Mouse (Mus musculus): ENCODE measurements around the gene Slain2.
"Not testable (repeated sequence)": the region's sequence is repeated elsewhere in the genome, so short reads cannot be mapped to it uniquely, and the experiment has no call there.

The Slain2 gene

DNA sequence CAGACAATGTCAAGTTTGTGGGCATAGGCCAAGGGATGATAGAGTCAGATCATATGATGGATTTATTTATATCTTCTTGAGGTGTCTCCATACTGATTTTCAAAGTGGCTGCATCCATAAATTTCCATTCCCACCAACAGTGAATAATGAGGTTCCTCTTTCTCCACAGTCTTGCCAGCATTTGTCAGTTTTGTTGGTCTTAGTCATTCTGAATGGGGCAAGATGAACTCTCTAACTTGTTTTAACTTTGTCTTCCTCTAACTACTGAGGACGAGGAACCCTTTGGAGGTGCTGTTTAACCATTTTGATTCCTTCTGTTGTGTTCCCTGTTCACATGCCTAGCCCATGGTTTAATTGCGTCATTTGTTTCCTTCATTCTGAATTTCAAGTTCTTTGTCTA lies 36.1 kb downstream of the Slain2 start:
- no peak for DNase-seq (ENCODE audit: low spot score in 2 of 2)

DNA sequence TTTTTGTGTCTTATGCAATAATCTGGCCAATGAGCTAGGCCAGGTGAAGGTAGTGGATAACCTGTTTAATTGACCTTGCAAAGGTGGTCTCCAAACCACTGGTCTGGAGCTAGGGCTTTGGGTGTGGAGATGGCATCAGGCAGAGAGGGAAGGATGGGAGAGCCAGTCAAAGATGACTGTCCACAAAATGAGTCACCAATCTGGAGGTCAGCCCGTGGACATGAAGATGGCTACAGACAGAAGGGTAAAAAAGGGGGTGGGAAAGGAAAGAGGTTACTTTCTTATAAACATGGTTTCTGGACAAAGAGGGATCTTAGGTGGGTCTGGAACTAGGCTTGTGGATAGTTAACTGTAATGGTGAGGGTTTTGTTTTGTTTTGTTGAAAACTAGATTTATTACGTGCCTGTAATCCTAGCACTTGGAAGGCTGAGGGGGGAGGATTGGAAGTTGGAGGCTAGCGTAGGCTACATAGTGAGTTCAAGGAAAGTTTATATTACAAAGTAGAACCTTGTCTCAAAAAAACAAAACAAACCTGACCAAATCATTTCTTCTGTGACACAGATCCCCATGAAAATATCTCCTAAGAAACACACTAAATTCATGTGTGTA lies 40.0 kb downstream of the Slain2 start:
- no peak for DNase-seq (ENCODE audit: low spot score in 2 of 2)

DNA sequence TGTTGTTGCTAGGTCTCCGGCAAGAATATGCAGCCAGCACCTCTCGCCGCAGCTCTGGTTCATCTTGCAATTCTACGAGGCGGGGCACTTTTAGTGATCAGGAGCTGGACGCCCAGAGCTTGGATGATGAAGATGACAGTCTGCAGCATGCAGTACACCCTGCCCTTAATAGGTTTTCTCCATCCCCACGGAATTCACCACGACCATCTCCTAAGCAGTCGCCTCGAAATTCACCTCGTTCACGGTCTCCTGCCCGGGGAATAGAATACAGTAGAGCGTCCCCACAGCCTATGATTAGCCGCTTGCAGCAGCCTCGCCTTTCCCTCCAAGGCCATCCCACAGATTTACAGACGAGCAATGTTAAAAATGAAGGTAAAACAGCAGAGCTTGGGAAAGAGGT lies 43.2 kb downstream of the Slain2 start:
- DNase-seq (ENCODE audit: low spot score in 2 of 2) = no peak

DNA sequence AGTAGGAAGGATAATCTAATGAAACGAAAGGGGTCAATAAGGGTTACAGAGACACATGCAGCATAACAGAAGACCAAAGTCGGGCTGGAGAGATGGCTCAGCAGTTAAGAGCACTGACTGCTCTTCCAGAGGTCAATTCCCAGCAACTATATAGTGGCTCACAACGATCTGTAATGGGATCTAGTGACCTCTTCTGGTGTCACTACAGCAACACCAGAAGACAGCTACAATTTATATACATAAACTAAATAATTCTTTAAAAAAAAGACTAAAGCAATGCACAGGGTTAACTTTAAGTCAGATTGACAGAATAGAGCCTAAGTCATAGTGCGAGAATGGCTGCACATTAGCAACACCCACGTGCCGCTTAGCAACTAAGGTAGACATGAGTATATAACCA lies 46.0 kb downstream of the Slain2 start:
- DNase-seq (ENCODE audit: low spot score in 2 of 2) = no peak

DNA sequence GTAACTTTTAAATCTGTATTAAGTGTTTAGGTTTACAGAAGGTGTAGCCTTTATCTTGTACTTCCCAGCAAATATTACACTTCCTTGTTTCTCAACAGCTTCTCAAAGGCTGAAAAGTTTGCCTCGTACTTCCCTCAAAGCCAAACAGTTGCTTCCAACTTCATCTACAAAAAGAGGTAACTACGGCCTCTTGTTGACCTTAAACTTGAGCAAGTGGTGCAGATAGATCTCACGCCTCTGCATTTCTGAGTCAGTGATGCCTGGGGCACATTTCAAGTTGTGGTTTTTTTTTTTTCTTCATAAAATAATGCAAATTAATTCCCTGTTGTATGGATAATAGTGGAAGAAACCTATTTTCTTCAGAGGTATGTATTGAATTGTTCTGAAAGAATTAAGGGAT lies 51.6 kb downstream of the Slain2 start:
- no peak for DNase-seq (ENCODE audit: low spot score in 2 of 2)

DNA sequence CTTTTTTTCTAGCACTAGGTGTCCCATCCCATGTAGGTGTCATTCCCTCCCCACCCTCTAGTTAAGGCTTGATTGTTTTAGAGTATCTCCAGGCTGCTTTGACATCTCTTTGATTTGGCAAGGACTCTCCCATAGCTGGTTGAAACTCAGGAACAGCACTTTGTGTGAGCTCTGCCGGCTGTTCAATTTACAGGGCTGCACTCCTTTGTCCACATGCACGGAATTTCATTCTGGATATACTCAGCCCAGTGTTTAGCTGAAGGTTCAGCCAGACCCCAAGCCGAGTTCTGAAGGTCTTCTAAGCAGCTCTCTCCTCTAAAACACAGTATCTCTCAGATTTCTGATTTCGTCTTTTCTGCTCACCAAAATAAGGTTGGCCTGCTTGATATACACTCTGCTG lies 58.3 kb downstream of the Slain2 start:
- DNase-seq (ENCODE audit: low spot score in 2 of 2) = no peak

DNA sequence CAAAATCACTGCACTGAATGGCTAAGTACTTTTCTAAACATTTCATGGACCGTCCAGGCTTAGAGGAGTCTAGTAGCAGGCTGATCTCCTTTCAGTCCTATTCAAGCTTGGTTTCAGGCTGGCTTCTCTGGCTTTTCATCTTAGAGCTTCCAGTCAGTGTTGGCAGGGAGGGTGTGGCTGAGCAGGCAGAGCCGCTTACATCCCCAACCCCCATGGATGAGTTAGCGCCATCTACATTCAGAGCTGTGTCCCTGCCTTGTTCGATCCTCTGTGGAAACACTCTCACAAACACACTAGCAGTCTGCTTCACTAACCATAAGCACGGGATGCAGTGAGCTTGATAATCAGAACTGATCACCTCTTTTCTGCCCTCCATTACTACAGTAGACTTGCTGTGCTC lies 58.8 kb downstream of the Slain2 start:
- DNase-seq (ENCODE audit: low spot score in 2 of 2) = no peak

DNA sequence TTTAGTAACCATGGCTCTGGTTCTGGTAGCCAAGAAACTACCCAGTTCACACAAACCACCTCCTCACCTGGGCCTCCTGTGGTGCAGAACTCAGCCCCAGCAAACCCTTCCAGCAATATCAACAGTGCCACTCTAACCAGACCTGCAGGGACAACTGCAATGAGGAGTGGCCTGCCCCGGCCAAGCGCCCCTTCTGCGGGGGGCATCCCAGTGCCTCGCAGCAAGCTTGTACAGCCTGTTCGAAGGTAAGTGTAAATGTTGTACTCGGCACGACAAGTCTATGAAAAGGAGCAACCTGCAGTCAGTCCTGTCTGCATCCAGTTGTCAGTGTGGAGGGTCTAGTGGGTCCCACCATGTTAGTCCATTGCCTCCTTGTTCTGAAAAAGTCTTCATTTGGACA lies 60.5 kb downstream of the Slain2 start, which contains the start of gene Gm10135:
TSS of gene Gm10135 (minus strand) at position 101 of the 400 bp plus-strand sequence.
- DNase-seq (ENCODE audit: low spot score in 2 of 2) = no peak

DNA sequence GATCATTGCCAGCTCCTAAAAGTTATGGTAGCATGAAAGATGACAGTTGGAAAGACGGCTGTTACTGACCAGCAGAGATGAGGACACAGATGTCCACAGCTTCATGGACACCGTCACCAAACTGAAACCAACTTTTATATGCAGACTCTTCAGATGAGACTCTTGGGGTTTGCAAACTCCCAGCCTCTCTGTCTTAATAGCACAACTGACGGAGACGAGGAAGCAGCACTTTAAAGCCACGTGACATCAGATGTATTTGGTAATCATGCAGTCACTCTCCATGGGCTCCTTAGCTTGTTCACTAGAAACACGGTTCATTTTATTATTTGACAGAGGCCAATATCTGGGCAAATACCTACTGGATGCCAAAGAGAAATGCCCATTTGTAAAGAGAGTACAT lies 61.9 kb downstream of the Slain2 start:
- DNase-seq (ENCODE audit: low spot score in 2 of 2) = no peak

DNA sequence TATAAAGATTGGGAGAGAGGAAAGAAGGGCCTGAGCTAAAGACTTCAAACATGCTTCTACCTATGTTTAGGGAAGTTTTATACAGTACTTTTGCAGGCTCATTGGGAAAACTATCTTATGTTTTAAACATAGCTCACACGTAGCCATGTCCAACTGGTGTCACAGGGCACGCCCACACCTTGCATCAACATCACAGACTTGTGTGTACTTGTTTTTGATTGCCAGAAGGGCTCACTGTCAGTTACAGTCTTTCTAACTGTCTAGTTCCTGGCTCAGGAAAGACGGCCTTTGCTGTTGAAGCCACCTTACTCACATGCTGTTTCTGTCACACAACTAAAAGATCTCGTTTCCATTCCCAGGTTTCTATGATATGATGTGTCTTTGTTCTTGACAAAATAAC lies 62.4 kb downstream of the Slain2 start:
- DNase-seq (ENCODE audit: low spot score in 2 of 2) = no peak

DNA sequence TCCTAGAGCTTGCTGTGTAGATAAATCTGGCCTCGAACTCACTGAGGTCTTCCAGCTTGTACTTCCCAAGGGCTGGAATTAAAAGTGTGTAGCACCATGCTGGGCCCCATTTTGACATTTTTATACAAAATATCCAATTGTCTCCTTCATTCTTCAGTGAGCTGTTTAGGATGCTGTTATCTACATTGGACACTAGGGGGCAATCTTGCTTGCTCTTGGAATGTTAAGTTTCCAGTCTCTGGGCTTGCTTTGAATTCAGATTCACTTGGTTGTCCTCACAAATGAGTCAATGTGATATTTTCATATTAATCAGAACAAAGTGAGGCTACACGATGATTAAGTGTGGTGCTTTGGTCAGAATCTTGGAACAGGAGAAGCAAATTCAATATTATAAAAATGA lies 70.0 kb downstream of the Slain2 start:
- DNase-seq (ENCODE audit: low spot score in 2 of 2) = no peak

DNA sequence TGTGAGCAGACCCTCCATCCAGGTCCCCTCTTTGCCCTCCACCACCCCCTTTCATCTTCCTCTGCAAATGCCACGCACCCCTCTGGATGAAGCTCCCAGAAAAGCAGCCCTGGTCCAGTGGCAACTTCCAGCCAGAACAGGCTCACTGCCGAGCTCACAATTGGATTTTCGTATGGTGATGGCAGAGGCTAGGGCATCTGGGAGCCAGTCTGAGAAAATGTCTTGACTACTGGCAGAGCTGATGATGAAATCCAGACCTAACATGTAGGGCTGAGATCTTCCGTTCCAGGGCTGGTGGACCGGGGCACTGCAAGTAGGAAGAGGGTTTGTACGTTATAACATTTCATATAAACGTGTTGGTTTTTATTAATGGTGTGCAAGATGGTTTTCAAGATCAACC lies 73.7 kb downstream of the Slain2 start:
- no peak for DNase-seq (ENCODE audit: low spot score in 2 of 2)

DNA sequence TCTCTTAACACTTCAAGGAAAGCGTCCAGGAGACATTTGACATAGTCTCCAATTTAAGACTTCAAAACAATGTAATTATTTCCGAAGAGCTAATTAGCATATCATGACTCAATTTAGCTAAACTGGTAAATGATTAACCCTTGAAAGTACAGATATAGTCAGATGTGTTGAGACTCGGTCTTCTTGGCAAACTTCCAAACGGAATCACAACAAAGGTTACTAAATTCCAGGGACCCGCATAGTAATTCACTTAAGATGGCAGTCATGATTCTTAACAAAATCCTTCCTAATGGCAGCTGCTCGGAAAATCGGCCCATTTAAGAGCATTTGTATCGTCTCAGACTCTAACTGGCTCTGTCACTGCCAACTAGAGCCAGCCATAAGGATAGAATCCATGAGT lies 75.7 kb downstream of the Slain2 start:
- DNase-seq (ENCODE audit: low spot score in 2 of 2) = no peak

DNA sequence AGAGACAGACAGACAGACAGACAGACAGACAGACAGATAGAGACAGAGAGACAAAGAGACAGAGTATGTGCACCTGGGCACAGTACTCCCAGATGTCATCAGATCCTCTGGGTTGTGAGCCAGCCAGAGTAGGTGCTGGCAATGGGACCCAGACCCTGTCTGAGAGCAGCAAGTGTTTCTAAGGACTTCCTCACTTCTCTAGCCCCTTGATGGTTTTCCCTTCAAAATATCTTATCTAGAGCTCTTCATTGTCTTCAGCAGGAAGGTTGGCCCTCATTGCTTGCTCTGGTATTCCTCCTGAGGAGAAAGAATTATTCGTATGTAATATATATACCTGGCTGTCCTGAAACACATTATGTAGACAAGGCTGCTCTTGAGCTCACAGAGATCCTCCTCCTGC lies 78.4 kb downstream of the Slain2 start:
- DNase-seq (ENCODE audit: low spot score in 2 of 2) = no peak

DNA sequence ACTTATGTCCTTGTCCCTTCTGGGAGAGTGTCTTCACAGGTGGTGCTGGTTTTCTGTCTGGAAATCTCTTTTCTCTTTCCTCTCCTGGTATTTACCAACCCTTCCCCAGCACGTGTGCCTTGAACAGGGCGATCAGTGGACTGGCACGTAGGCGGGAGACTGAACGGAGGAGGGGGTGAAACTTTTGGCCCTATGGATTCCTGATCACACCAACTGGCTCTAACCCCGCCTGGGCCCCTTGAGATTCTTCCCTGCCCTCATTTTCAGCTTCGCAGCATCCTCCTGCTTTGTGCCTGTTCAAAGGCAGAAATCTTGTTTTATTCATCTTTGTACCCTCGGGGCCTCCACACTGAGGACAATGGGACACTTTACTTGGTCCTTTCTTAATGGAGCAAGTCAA lies 80.3 kb downstream of the Slain2 start:
- no peak for DNase-seq (ENCODE audit: low spot score in 2 of 2)

DNA sequence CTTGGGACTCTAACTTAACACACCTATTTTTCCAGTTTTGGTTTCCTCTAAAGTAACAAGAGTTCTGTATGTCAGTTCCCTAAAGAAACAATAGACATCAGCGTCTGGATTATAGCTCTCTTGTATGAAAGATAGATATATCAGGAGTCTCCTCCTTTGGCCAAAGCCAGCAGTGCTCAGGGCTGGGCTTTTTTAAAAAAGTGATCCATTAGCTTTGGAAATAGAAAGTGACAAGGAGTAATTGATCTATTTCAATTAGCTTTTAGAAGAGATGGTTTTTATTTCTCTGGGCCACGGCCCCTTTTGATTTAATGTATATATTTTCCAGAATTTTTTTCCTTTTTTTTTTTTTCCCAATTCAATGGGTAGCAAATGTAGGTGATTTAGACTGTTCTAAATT lies 80.8 kb downstream of the Slain2 start:
- DNase-seq (ENCODE audit: low spot score in 2 of 2) = no peak

DNA sequence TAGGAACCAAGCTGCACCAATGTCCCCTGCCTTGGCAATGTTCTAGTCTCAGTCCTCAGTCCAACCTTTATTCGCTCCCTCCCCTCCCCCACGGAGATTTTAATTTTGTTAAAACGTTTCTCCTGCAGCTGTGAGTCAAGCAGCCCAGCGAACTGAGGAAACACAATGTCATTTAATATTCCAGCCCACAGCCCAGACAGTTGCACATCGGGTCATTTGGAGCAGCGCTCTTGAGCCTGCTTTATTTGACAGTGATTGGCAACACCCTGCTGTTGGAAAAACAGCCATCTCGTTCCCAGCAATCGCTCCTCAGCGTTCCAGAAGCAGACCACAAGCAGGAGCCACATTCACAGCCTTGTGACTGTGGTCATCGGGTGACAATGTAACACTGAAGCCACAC lies 81.3 kb downstream of the Slain2 start:
- no peak for DNase-seq (ENCODE audit: low spot score in 2 of 2)

DNA sequence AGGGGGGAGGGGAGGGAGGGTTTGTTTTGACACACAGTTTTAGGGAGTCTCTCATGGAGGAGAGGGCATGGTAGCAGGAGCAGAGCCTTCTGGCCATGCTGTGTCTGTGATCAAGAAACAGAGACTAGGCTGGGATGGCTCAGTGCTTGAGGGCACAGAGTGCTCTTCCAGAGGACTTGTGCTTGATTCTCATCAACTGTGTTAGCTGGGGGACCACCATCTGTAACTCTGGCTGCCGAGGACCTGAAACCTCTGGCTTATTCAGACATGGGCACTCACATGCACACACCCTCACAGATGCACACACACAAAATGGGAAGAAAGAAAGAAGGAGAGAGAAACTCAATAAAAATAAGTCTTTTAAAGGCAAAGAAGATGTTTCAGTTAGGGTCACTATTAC lies 84.4 kb downstream of the Slain2 start:
- not testable (repeated sequence) for DNase-seq (ENCODE audit: low spot score in 2 of 2)

DNA sequence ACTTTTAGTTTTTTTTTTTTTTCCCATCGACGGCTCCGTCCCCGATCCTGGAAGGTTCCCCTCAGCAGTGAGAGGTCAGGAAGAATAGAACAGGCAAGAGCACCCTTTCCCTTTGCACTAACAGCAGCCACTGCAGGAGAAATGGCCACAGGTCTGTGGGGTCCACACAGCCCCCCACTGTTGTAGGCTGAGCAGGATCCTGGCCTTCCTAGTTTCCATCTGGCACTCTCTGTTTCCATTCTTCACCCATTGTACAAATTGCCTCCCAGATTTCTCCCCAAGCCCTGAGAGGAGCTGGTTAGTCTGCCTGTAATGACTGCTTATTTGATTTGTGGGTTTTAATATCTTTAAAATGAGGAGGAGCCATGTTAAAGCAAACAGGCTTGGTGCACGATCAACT lies 89.9 kb downstream of the Slain2 start:
- no peak for DNase-seq (ENCODE audit: low spot score in 2 of 2)

DNA sequence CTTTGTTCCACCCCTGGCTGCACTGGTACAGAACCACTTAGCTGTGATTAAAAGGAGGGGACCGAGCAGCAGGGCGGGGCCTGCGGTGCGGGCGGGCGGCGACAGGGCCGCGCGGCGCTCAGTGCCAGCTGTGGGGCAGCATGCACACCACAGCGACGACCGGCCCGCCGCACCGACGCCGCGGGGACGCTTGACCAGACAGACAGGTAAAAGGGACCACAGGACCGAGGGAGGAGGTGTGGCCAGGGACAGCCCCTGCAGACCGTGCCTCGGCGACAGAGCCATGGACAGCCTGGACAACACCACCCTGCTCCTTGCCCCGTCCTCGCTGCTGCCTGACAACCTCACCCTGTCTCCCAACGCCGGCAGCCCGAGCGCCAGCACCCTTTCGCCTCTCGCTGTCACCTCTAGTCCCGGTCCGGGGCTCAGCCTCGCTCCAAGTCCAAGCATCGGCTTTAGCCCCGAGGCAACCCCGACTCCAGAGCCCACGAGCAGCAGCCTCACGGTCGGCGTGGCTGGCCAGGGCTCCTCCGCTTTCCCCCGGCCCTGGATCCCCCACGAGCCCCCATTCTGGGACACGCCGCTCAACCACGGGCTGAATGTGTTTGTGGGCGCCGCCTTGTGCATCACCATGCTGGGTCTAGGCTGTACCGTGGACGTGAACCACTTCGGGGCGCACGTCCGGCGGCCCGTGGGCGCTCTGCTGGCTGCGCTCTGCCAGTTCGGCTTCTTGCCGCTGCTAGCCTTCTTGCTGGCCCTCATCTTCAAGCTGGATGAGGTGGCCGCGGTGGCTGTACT lies 92.9 kb downstream of the Slain2 start, which contains the start of gene Slc10a4:
TSS of gene Slc10a4 (plus strand) at position 100 of the 798 bp plus-strand sequence.
- DNase-seq (ENCODE audit: low spot score in 2 of 2) = peak in 1 of 2 experiments; percentile 21

DNA sequence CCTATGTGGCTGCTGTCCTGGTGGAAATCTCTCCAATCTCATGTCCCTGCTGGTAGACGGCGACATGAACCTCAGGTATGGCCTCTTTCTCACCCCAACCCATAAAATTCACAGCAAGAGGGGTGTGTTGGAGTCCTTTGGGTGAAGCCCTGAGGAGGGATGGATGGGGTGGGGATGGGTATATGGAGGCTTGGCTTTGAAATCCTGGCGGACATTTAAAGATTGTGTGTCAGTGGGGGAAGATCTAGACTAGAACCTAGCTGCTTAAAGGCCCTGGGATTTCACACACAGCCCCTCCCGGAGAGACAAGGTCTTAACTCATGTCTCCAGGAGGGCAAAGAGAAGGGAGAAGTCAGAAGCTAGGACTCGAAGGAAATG lies 93.5 kb downstream of the Slain2 start:
- DNase-seq (ENCODE audit: low spot score in 2 of 2) = no peak

DNA sequence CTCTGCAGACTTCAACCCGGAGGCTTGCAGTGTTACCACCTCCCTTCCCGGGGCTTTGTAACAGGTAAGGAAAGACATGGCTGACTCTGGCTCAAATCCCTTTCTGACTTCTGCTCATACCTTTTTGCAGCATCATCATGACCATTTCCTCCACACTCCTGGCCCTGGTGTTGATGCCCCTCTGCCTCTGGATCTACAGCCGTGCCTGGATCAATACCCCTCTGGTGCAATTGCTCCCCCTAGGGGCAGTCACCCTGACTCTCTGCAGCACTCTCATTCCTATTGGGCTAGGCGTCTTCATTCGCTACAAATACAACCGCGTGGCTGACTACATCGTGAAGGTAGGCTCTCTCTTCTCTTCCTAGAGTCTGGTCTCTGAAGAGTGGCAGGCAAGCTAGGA lies 94.1 kb downstream of the Slain2 start:
- DNase-seq (ENCODE audit: low spot score in 2 of 2) = not testable (repeated sequence)

DNA sequence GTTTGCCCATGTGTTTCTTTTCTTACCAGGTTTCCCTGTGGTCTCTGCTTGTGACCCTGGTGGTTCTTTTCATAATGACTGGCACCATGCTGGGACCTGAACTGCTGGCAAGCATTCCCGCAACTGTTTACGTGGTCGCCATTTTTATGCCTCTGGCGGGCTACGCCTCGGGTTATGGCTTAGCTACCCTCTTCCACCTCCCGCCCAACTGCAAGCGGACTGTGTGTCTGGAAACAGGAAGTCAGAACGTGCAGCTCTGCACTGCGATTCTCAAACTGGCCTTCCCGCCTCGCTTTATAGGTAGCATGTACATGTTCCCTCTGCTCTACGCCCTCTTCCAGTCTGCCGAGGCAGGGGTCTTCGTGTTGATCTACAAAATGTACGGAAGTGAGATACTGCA lies 97.7 kb downstream of the Slain2 start:
- not testable (repeated sequence) for DNase-seq (ENCODE audit: low spot score in 2 of 2)
